Mouse (Mus musculus) kidney, embryonic 16.5 days (tissue): Measurements from ENCODE around the gene Mroh9. TPM values are rescaled to one million over a fixed set of nuclear protein-coding genes. Genes with fewer than 3 reads are reported as not detected.

ENCODE experiments used
- ATAC-seq: fragments of 200-750 bp; cut with Nextera tagmentation; 2 replicates; pipeline ENCODE4 v1.8.0; 2017; ENCODE audit warnings: moderate TSS enrichment; ENCODE audit not compliant: low FRiP score, low TSS enrichment
- H3K27ac ChIP-seq: fragments of 300-500 bp; sonication (generic); 2 replicates; pipeline ENCODE4 v1.5.1; 2014; ENCODE audit warnings: low read length
- H3K27me3 ChIP-seq: fragments of 300-500 bp; sonication (generic); 2 replicates; pipeline ENCODE4 v1.6.1; 2014; ENCODE audit warnings: low read length, control low read depth, mixed read lengths; ENCODE audit not compliant: insufficient read depth
- H3K36me3 ChIP-seq: fragments of 300-500 bp; sonication (generic); 2 replicates; pipeline ENCODE4 v1.6.1; 2014; ENCODE audit warnings: low read length, control low read depth, mixed read lengths; ENCODE audit not compliant: insufficient read depth
- H3K4me1 ChIP-seq: fragments of 300-500 bp; sonication (generic); 2 replicates; pipeline ENCODE4 v1.6.1; 2014; ENCODE audit warnings: low read length, control low read depth, mixed read lengths; ENCODE audit not compliant: insufficient read depth
- H3K4me2 ChIP-seq: fragments of 300-500 bp; sonication (generic); replicated peaks from 2 replicates; pipeline ENCODE4 v1.6.1; 2014; ENCODE audit warnings: low read depth, low read length
- H3K4me3 ChIP-seq: fragments of 300-500 bp; sonication (generic); 2 replicates; pipeline ENCODE4 v1.5.1; 2014; ENCODE audit warnings: mild to moderate bottlenecking, low read length
- H3K9ac ChIP-seq: fragments of 300-500 bp; sonication (generic); replicated peaks from 2 replicates; pipeline ENCODE4 v1.6.1; 2014; ENCODE audit warnings: low read length
- H3K9me3 ChIP-seq: fragments of 300-500 bp; sonication (generic); 2 replicates; pipeline ENCODE4 v1.6.1; 2016; ENCODE audit warnings: low read length, control low read depth
- WGBS: fragments of 180-500 bp; shearing (Covaris S2); extraction: QIAGEN DNeasy Blood & Tissue Kit; methylation state at CpG from one replicate; pipeline ENCODE4 v1.1.7; 2014; 5-methylcytosine and 5-hydroxymethylcytosine counted together
- polyA plus RNA-seq: library from polyadenylated mRNA; unstranded; fragments of >200 nt; fragmentation: Nextera tagmentation; extraction: Ambion mirVana; gene quantifications from 2 replicates; pipeline ENCODE4 v1.2.1, GENCODE M21; 2015

The Mroh9 gene
- polyA plus RNA-seq, 1 experiment from 2014 or later: not detected

DNA sequence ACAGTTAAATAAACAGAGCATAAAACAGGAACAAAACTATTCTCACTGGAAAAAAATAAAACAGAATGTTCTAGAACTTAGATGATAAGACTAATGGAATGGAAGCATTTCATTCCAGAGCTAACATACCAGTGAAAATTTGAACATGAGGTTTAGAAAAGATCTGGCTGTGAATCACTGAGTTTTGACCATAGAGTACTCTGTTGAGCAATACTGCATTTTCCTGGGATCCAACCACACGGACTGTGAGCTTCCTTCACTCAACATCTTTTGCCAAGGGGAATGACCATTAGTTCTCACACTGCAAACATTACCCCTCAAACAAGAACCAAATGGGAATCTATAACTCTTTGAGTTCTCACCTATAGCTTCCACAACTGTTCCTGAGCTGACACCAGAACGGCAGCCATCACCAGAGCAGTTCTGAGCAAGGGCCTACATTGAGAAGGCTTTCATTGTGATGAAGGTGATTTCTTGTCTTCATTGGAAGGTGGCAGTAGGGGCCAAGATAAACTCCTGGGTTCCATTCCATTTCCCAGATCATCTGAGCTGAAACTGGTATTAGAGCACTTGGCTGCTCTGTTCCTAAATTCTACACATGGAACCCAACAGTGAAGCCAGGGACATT, 99.2 kb downstream of the Mroh9 start:
- H3K9me3 ChIP-seq: no peaks in the 10 kb centered on the region
- H3K4me3 ChIP-seq: no peak overlapping the region
- no peak overlapping the region for H3K4me2 ChIP-seq
- H3K27me3 ChIP-seq: no peaks in the 10 kb centered on the region
- H3K27ac ChIP-seq: no peak overlapping the region
- no peaks in the 10 kb centered on the region for H3K36me3 ChIP-seq
- H3K4me1 ChIP-seq: no peaks in the 10 kb centered on the region
- ATAC-seq: no peak
- 90% methylated on average over 2 of the region's 2 CpGs for WGBS
- H3K9ac ChIP-seq: no peak overlapping the region

DNA sequence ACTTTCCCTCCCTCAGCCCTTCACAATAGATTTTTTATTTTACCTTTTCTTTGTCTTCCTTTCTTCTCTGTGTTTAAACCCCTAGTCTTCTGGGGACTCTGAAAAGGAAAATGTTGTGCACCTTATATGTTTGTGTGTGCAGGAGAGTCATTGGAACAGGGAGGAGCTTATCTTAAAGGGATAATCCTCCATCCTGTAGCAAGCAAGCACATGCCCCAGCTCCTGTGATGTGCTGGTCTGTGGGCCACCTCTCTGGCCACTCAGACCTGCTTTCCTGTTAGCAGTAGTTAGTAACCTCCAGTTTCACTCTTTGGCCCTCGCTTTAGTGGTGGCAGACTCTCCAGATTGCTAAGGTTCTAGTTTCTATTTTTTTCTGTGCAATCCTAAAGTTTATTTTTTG, 101.0 kb downstream of the Mroh9 start, which contains the start of gene Fmo3:
Gene Fmo3 (minus strand): TSS at position 101 of the 400 bp plus-strand sequence.
- Histone ChIP-seq H3K36me3 (no peaks in the 10 kb centered on the region), H3K4me3 (no peak within 1 kb of the TSS), H3K27me3 (no peaks in the 10 kb centered on the region), H3K4me2 (no peak within 1 kb of the TSS), H3K27ac (no peak within 1 kb of the TSS), H3K9ac (no peak within 1 kb of the TSS), H3K9me3 (no peaks in the 10 kb centered on the region), H3K4me1 (no peaks in the 10 kb centered on the region)
- WGBS: 87% methylated on average over 1 of the region's 1 CpGs
- no peak for ATAC-seq

Other genes starting within 250 kb of the Mroh9 start
- gene Fmo1, start 219.1 kb downstream of the Mroh9 start, polyA plus RNA-seq: 62.7 and 65.9 TPM in 2 replicates
- gene Fmo2, start 186.9 kb downstream of the Mroh9 start, polyA plus RNA-seq: 6.5 and 9.3 TPM in 2 replicates
- gene Fmo6, start 148.2 kb downstream of the Mroh9 start, polyA plus RNA-seq: 0.20 and 0.21 TPM in 2 replicates
- not detected in 2 replicates for gene Fmo3, start 101.1 kb downstream of the Mroh9 start, polyA plus RNA-seq
- gene Prrx1, start 228.0 kb upstream of the Mroh9 start, polyA plus RNA-seq: 6.8 and 7.0 TPM in 2 replicates